Mouse (Mus musculus) ovary, adult 18-20 months (tissue): ENCODE data around the gene Snx29.
"Not testable (repeated sequence)": the region's sequence is repeated elsewhere in the genome, so short reads cannot be mapped to it uniquely, and the experiment has no call there.

Experiments used
- DNase-seq: peaks from one replicate; pipeline ENCODE4 v3.0.0; 2022; ENCODE audit warnings: low spot score, mixed read lengths

Gene Snx29

DNA sequence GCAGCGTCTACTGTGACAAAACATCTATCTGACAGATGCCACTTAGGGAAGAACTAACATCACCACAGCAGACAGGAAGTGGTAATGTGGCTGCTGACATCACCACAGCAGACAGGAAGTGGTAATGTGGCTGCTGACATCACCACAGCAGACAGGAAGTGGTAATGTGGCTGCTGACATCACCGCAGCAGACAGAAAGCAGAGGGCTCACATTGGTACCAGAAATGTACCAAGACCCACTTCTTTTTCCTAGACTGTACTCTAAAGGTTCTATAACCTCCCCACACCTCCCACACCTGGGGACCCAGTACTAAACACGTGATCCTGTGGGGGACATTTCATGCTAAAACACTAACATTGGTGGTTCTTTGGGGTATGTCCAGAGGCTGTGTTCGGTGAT, 126.0 kb downstream of the Snx29 start:
- not testable (repeated sequence) for DNase-seq

DNA sequence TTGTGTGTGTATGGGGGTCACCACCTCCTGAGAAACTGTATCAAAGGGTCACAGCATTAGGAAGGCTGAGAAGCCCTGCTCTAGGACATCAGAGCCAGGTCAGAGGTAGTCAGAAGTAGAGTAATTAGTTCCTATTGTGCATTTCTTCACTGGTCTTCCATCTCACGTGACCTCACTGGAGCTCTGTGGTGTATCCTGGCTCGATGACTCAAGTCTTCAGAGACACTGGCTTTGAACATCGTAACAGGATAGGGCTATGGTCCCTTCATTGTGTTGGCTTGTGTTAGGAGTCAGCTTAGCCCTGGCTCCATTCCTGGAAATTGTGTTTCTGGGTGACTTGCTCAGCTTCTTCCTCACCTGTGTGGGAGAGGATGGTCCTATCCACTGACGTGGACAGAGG, 126.6 kb downstream of the Snx29 start:
- DNase-seq: no peak

DNA sequence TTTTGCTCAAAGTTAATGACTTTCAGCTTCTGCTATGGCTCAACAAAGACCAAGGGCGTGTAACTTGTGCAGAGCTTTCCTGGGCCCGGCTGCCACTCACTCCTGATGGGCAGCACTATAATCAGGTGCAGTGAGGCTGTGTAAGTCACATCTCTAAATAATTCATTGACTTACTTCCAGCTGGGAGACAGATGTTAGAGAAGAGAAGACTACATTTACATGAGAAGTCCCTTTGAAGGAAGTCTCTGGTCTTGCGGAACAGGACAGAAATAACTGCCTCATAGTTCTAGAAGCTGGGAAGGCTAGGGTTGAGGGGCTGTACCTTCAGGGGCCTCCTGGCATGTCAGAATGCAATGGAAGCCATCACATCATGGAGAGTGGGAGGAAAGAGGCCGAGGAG, 127.9 kb downstream of the Snx29 start:
- no peak for DNase-seq

DNA sequence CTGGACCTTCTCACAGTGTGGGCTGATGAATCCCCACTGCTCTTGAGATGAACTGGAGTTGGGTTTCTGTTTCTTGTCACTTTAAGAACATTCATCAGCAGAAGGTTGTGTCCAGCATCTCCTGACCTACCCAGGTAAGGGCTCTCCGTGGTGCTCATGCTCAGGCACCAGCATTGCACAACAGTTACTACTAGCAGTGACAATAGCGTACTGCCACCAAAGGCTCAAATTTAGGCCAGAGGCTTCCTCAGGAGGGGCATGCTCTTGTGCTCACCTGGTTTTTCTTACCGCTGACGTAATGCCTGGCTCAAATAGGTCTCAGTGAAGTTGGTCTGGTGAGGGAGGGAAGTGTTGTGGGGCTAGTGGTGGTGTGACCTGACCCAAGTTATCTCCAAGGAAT, 132.2 kb downstream of the Snx29 start:
- DNase-seq: no peak

DNA sequence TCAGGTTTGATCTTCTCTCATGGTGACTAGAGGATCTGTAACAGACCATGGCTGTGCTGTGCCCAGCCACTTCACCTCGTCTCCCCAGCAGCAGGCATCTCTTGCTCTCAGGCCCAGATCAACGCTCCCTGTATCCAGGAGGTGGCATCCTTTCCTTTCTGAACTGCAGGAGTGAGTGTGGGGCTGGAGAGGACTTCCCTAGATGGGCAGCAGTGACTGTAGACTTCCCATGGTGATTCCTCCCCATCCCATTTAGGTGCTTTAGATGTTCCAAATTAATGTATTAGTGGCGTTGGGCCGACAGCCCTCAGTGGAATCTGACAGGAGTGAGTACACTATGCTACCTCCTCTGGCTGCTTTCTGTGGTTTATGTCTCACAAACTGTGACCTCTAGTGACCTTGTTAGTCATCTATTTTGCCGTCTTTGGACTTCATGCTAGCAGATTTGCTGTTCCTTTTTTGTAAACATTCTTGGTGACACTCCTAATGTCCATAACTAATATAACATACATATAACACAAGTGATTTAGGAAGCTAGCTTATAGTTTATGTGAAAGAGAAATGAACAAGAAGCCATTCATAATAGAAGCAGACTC, 132.9 kb downstream of the Snx29 start:
- no peak for DNase-seq

DNA sequence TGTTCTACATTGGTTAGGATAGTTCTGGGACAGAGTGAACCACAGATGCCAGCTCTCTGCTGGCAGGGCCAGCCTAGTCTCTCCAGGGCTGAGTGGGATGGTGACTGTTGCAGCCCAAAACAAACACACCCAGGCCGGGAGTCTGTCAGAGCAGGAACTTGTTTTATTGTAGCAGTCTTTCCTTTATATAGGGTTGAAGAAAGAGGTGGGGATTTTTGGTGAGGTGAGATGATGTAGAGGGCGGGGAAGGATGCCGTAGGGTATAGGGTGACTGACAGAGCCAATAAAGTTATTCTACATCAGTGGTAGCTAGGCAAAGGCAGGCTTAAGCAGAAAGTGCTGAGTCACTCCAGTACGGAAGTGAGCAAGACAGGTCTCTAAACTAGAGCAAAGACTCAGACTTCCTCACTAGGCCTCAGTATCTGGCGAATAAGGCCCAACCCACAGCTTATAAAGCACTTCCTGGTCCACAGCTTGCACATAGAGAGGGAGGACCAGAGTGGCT, 133.5 kb downstream of the Snx29 start:
- no peak for DNase-seq

- no peak for DNase-seq
Measured at GRCm38 (mm10) chr16:11457136-11457535, 134.4 kb downstream of the Snx29 start.

DNA sequence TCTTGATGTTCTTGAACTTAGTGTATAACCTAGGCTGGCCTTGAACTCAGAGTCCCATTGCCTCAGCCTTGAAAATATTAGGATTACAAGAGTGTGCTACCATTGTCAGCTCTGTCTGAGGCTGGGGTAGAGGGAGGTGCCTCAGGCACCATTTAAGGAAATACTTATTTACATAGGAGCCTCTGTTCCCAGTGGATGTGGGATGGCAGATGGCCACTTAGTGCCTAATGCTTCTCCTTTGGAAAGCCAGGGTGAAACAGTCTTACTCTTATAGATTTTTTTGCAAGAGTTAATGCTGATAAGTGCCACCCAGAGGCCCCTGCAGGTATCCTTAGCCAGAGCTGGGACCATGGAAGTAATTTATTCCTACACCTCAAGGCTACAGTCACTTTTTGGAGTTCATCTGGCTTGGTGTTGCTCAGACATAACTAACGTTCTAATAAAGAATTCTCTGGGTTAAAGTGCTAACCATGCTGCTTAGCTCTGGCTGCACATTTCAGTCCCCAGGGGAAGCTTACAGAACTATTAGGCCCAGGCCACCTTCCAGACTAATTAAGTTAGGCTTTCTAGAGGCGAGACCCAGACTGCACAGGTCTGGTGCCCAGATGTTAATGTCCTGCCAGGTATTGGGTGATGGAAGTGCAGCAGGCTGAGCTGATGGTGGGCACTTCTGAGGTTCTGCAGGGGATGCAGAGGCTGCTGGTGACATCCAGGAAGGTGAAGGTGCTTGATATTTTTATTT, 135.1 kb downstream of the Snx29 start:
- DNase-seq: no peak

GRCm38 (mm10) chr16:11460210-11460609, 137.5 kb downstream of the Snx29 start:
- no peak for DNase-seq

DNA sequence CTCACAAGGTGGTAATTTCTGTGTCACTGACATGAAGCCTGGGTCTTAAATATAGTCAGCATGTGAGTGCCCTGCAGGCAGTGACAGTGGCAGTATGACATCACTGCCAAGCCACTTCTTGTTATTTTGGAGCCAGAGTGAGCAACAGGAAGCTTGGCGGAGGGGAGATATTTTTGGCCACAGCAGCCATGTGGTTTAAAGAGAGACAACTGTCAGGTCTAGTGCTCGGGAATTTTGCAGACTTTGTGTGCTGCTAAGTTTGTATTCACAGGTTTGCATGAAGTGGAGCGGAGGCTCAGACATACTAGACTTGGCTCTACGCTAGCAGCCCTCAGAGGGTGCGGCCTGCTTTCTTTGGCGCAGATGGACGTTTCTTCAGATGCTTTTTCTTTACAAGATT, 138.9 kb downstream of the Snx29 start:
- no peak for DNase-seq

GRCm38 (mm10) chr16:11468533-11469179, 145.9 kb downstream of the Snx29 start:
- no peak for DNase-seq

DNA sequence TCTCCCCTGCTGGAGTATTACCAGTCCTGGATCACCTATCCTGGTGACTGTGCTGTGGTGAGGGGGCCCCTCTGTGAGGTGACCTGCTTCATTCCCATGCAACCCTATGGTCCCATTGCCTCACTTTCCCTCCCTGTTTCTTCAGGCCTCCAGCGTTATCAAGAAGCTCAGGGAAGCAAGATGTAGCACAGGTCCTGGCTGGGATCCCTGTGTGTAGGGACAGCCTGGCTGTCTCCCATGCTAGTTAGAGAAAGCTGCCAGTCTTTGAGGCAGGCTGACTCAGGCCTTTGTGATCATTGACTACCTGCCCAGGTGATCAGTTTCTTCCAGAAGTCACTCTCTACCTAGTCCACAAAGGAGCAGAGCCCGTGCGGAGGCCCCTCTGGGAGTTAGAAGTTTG, 146.8 kb downstream of the Snx29 start:
- no peak for DNase-seq

GRCm38 (mm10) chr16:11471246-11471645, 148.5 kb downstream of the Snx29 start:
- no peak for DNase-seq

- no peak for DNase-seq
Measured at GRCm38 (mm10) chr16:11472852-11473251, 150.1 kb downstream of the Snx29 start.

GRCm38 (mm10) chr16:11473474-11473873, 150.8 kb downstream of the Snx29 start:
- no peak for DNase-seq

GRCm38 (mm10) chr16:11473893-11474505, 151.3 kb downstream of the Snx29 start:
- no peak for DNase-seq

- no peak for DNase-seq
Measured at GRCm38 (mm10) chr16:11475137-11475943, 152.6 kb downstream of the Snx29 start.

DNA sequence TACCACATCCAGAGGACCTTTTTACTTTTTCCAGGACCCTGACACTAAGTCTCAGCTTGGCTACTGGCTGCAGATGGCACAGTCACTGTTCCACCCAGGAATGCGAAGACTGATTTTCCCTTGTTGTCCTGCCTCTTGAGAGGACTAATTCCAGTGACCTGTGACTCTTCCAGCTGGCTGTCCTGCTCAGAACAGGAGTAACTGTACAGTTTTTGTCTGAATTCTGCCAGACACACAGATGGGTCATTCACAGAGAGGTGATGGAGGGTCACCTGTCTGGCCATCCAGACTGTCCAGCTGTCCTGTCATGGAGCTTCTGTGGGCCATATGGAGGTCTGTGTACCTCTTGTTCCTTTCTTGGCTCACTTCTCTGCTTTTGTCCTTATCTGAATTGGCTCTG, 153.6 kb downstream of the Snx29 start:
- DNase-seq: no peak

- DNase-seq: no peak
Measured at GRCm38 (mm10) chr16:11476968-11477367, 154.3 kb downstream of the Snx29 start.

DNA sequence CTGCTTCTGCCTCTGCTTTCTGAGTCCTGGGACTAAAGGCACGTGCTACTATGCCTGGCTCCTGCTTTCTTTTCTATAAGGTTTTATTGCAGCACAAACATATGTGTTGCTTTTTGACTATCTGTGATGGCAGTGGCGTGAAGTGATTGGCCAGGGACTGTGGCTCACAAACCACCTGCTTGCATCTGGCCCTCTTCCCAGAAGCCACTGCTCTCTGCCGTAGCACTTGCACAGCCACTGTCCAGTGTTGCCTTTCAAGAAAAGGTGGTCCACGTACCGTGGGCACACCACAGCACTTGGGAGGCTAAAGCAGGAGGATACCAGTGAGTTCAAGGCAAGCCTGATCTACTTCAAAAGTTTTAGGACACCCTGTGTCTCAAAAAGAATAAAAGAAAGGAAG, 154.9 kb downstream of the Snx29 start:
- no peak for DNase-seq

DNA sequence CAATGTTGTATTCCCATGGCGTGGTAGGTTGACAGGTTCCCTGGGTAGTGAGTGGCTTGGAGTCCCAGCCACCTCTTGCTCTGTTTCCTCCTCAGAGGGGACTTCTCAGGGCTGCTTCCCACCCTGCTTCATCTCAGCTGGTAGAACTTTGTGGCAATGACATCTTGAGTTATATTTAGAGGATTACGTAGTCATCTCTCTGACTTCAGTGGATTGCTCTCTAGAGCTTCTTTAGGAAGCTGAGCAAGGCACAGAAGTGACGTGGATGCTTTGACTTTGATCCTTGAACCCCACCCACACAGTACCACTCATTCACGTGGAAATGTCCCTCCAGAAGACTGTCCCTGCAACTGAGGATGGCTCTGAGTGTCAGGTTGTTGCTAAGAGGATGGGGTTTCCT, 156.9 kb downstream of the Snx29 start:
- no peak for DNase-seq

DNA sequence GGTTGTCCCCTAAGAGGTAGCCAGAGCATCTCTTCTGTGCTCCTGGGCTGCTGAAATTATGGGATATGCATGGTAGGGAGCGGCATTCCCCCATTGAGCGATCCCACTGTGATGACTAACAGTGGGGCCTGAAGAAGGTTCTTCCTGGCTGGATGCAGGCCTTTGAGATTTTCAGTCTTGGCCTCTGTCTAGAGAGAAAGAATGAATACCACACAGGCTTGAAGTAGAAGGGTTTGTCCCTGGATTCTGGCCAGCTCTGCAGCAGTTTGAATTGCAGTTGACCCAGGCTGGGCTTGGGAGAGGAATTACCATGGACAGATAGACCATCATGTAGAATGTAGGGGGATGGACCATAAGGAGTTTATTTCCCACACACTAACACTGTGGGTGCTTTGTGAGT, 159.5 kb downstream of the Snx29 start:
- no peak for DNase-seq
